Mouse (Mus musculus): Measurements from ENCODE around the gene Mast4.

- TF ChIP-seq CTCF (IDR thresholded peaks at IDR 0.05; ENCODE audit: control insufficient read depth, insufficient read depth, insufficient read length) (no peak), USF1 (IDR thresholded peaks at IDR 0.05; ENCODE audit: low read depth) (no peak), MAX (IDR thresholded peaks at IDR 0.05) (no peak), CEBPB (IDR thresholded peaks at IDR 0.05; ENCODE audit: low read depth) (no peak), MYOD1 (IDR thresholded peaks at IDR 0.05; ENCODE audit: control insufficient read depth, insufficient read length, low read depth) (no peak)
These were observed 642.7 kb downstream of the Mast4 start for GRCm38 (mm10) chr13:102691408-102692150.

All from C2C12 (cell line).